Mouse (Mus musculus) CH12.LX (cell line): ENCODE measurements around the gene Sowahc. TPM values are rescaled to one million over a fixed set of nuclear protein-coding genes. Genes with fewer than 3 reads are reported as not detected.

Source experiments
- DNase-seq: peaks from one replicate; pipeline ENCODE4 v3.0.0-alpha.2; 2013; ENCODE audit errors: extremely low read depth
- H3K27ac ChIP-seq: 2 replicates; pipeline ENCODE4 v1.5.1; 2012; ENCODE audit warnings: low read depth, mild to moderate bottlenecking, control low read depth, moderate library complexity; ENCODE audit not compliant: insufficient read depth
- H3K27me3 ChIP-seq: replicated peaks from 2 replicates; pipeline ENCODE3; 2012; ENCODE audit warnings: inconsistent platforms
- H3K36me3 ChIP-seq, 2 experiments: replicated peaks in 1 of 2; 2 replicates each; pipeline versions ENCODE3 to v1.6.1; 2012; ENCODE audit warnings: inconsistent platforms in 1 of 2, low read length in 1 of 2, mild to moderate bottlenecking in 1 of 2, mixed read lengths in 1 of 2, moderate library complexity in 1 of 2; ENCODE audit not compliant: control insufficient read depth in 1 of 2, insufficient read depth in 1 of 2
- H3K4me1 ChIP-seq, 2 experiments: 2 replicates each; pipeline ENCODE4 v1.6.1; 2012; ENCODE audit warnings: inconsistent platforms in 1 of 2, moderate library complexity in 1 of 2; ENCODE audit not compliant: insufficient read depth in 2 of 2, control insufficient read depth in 1 of 2
- H3K4me2 ChIP-seq: 2 replicates; pipeline ENCODE4 v1.6.1; 2012; ENCODE audit warnings: low read depth, mild to moderate bottlenecking, control low read depth; ENCODE audit not compliant: poor library complexity, insufficient read depth, severe bottlenecking
- H3K4me3 ChIP-seq, 3 experiments: fragments of 150-350 bp in 1 of 3; sonication (generic) in 1 of 3; replicated peaks in 1 of 3; 2 replicates each; pipeline versions ENCODE3 to v1.5.1; 2011 to 2012; ENCODE audit warnings: low read depth in 2 of 3, low read length in 2 of 3, mild to moderate bottlenecking in 2 of 3, moderate library complexity in 2 of 3, control low read depth in 1 of 3, improper control_type of control experiment in 1 of 3, inconsistent platforms in 1 of 3, mixed read lengths in 1 of 3; ENCODE audit not compliant: poor library complexity in 1 of 3
- H3K79me2 ChIP-seq: replicated peaks from 2 replicates; pipeline ENCODE4 v1.6.1; 2012; ENCODE audit warnings: mild to moderate bottlenecking, moderate library complexity; ENCODE audit not compliant: control insufficient read depth, poor library complexity, insufficient read depth, severe bottlenecking; ENCODE audit errors: extremely low read depth
- H3K9ac ChIP-seq: 2 replicates; pipeline ENCODE4 v1.6.1; 2012; ENCODE audit warnings: low read depth, mild to moderate bottlenecking, control low read depth, moderate library complexity; ENCODE audit not compliant: insufficient read depth
- H3K9me3 ChIP-seq: replicated peaks from 2 replicates; pipeline ENCODE3; 2012; ENCODE audit warnings: low read length, inconsistent platforms, mixed read lengths
- CTCF ChIP-seq, 2 experiments: IDR thresholded peaks in 1 of 2; conservative IDR thresholded peaks in 1 of 2; 2 replicates each; pipeline ENCODE4 v1.5.1; 2011 to 2012; ENCODE audit warnings: low read depth in 2 of 2, low read length in 2 of 2, improper control_type of control experiment in 1 of 2, inconsistent platforms in 1 of 2, mild to moderate bottlenecking in 1 of 2, moderate library complexity in 1 of 2
- E2F4 ChIP-seq: IDR thresholded peaks from 2 replicates; pipeline ENCODE4 v1.6.1; 2011; ENCODE audit warnings: low read depth, low read length, improper control_type of control experiment; ENCODE audit not compliant: insufficient replicate concordance
- ELF1 ChIP-seq: IDR thresholded peaks from 2 replicates; pipeline ENCODE4 v1.6.1; 2014; ENCODE audit warnings: low read depth, mild to moderate bottlenecking, inconsistent platforms, low read length, improper control_type of control experiment
- EP300 ChIP-seq: IDR thresholded peaks from 2 replicates; pipeline ENCODE4 v1.6.1; 2011; ENCODE audit warnings: low read length, improper control_type of control experiment
- GABPA ChIP-seq: IDR thresholded peaks from 2 replicates; pipeline ENCODE4 v1.6.1; 2012; ENCODE audit warnings: low read depth, low read length, improper control_type of control experiment, inconsistent platforms; ENCODE audit not compliant: insufficient replicate concordance
- HCFC1 ChIP-seq: IDR thresholded peaks from 2 replicates; pipeline ENCODE4 v1.6.1; 2012; ENCODE audit warnings: low read depth, mild to moderate bottlenecking, inconsistent platforms, low read length, improper control_type of control experiment
- JUND ChIP-seq: conservative IDR thresholded peaks from 2 replicates; pipeline ENCODE4 v1.6.1; 2011; ENCODE audit warnings: low read depth, low read length, improper control_type of control experiment
- MAFK ChIP-seq: IDR thresholded peaks from 2 replicates; pipeline ENCODE4 v1.6.1; 2011; ENCODE audit warnings: low read length, improper control_type of control experiment; ENCODE audit not compliant: insufficient replicate concordance
- MAX ChIP-seq: IDR thresholded peaks from 2 replicates; pipeline ENCODE4 v1.6.1; 2011; ENCODE audit warnings: low read length, improper control_type of control experiment
- MAZ ChIP-seq: IDR thresholded peaks from 2 replicates; pipeline ENCODE4 v1.6.1; 2012; ENCODE audit warnings: low read depth, mild to moderate bottlenecking, inconsistent platforms, low read length, improper control_type of control experiment, moderate library complexity
- MEF2A ChIP-seq: IDR thresholded peaks from 2 replicates; pipeline ENCODE4 v1.6.1; 2014; ENCODE audit warnings: low read depth, mild to moderate bottlenecking, inconsistent platforms, low read length, improper control_type of control experiment, borderline replicate concordance
- MXI1 ChIP-seq: IDR thresholded peaks from 2 replicates; pipeline ENCODE4 v1.6.1; 2011; ENCODE audit warnings: mild to moderate bottlenecking, low read depth, low read length, improper control_type of control experiment
- PAX5 ChIP-seq: IDR thresholded peaks from 2 replicates; pipeline ENCODE4 v1.6.1; 2012; ENCODE audit warnings: low read length, inconsistent platforms, mixed read lengths
- POLR2A ChIP-seq: IDR thresholded peaks from 2 replicates; pipeline ENCODE4 v1.6.1; 2011; ENCODE audit warnings: low read depth, mild to moderate bottlenecking, improper control_type of control experiment, low read length
- POLR2AphosphoS2 ChIP-seq: IDR thresholded peaks from 2 replicates; pipeline ENCODE4 v1.6.1; 2011; ENCODE audit warnings: low read depth, low read length, improper control_type of control experiment
- RAD21 ChIP-seq: IDR thresholded peaks from 2 replicates; pipeline ENCODE4 v1.6.1; 2011; ENCODE audit warnings: low read depth, mild to moderate bottlenecking, low read length, improper control_type of control experiment, moderate library complexity
- RCOR1 ChIP-seq: conservative IDR thresholded peaks from 2 replicates; pipeline ENCODE4 v1.6.1; 2012; ENCODE audit warnings: low read depth, mild to moderate bottlenecking, inconsistent platforms, low read length, improper control_type of control experiment
- SIN3A ChIP-seq: IDR thresholded peaks from 2 replicates; pipeline ENCODE4 v1.6.1; 2012; ENCODE audit warnings: low read length, improper control_type of control experiment, inconsistent platforms
- USF1 ChIP-seq: IDR thresholded peaks from 2 replicates; pipeline ENCODE4 v1.6.1; 2014; ENCODE audit warnings: low read depth, mild to moderate bottlenecking, inconsistent platforms, low read length, improper control_type of control experiment
- ZC3H11A ChIP-seq: IDR thresholded peaks from 2 replicates; pipeline ENCODE4 v1.6.1; 2012; ENCODE audit warnings: low read depth, mild to moderate bottlenecking, inconsistent platforms, low read length, improper control_type of control experiment
- ZMIZ1 ChIP-seq: IDR thresholded peaks from 2 replicates; pipeline ENCODE4 v1.6.1; 2012; ENCODE audit warnings: low read depth, mild to moderate bottlenecking, inconsistent platforms, low read length, improper control_type of control experiment
- ZNF384 ChIP-seq: IDR thresholded peaks from 2 replicates; pipeline ENCODE4 v1.6.1; 2012; ENCODE audit warnings: low read depth, low read length, improper control_type of control experiment, inconsistent platforms
- dilution Hi-C: fragments of 300-500 bp; cut with MboI; formaldehyde crosslinking; loops from 2 replicates; pipeline ENCODE4 v1.14.3; 2020; ENCODE audit warnings: low sequenced_read_pairs; ENCODE audit not compliant: extremely low pct_unique_long_range_greater_than_20kb, extremely low pct_ligation_motif_present
- in situ Hi-C: fragments of 300-500 bp; cut with MboI; formaldehyde crosslinking; loops from 3 replicates; pipeline ENCODE4 v1.14.3; 2019; ENCODE audit warnings: low sequenced_read_pairs, low pct_ligation_motif_present, low pct_unique_long_range_greater_than_20kb, mixed read lengths
- polyA plus RNA-seq: library from polyadenylated mRNA; unstranded; fragments of >175 nt; gene quantifications from 2 replicates; pipeline ENCODE4 v1.2.1, GENCODE M21; 2012; ENCODE audit warnings: low read depth; ENCODE audit not compliant: insufficient read length
- total RNA-seq, 2 experiments: library from RNA; depleted of rRNA; stranded (reverse); fragments of 300-350 nt in 1 of 2; fragments of >200 nt in 1 of 2; gene quantifications; 2 replicates each; pipeline ENCODE4 v1.2.3; 2012 to 2014

Gene Sowahc
- total and polyA plus RNA-seq, 3 experiments = 19.9 to 50.0 (median 25.9) TPM

- dilution Hi-C loops = no loop called here
- no peak overlapping the region for H3K4me3 ChIP-seq
- no peaks in the 10 kb centered on the region for H3K27me3 ChIP-seq
- no peak for TF ChIP-seq ZMIZ1
- no peak for TF ChIP-seq EP300
- TF ChIP-seq ZC3H11A = no peak
- no peak for TF ChIP-seq ELF1
- no peak for TF ChIP-seq POLR2AphosphoS2
- no peak for TF ChIP-seq POLR2A
- no peak for TF ChIP-seq MXI1
- no peak for TF ChIP-seq MAFK
- no peak for TF ChIP-seq E2F4
- no peak for TF ChIP-seq RCOR1
- no peak for TF ChIP-seq HCFC1
- in situ Hi-C loops = no loop called here
- no peak for DNase-seq
- H3K4me2 ChIP-seq = no peak overlapping the region
- H3K36me3 ChIP-seq = peaks cover 2 to 3% of the 10 kb centered on the region in 2 experiments
- H3K27ac ChIP-seq = no peak overlapping the region
- no peaks in the 10 kb centered on the region for H3K9me3 ChIP-seq
- no peak overlapping the region for H3K9ac ChIP-seq
- H3K79me2 ChIP-seq = no peaks in the 10 kb centered on the region
- H3K4me1 ChIP-seq = peaks cover 8 to 15% of the 10 kb centered on the region in 2 experiments
These were observed 21.7 kb upstream of the Sowahc start for GRCm38 (mm10) chr10:59200011-59200410.

GRCm38 (mm10) chr10:59220824-59221472 lies 805 bp upstream of the Sowahc start:
- Histone ChIP-seq H3K9ac (peak overlapping the region; percentile 92), H3K79me2 (peaks cover 29% of the 10 kb centered on the region)
- no peak for DNase-seq
- TF ChIP-seq MAX (no peak), MEF2A (no peak), MAZ (no peak), SIN3A (peak; percentile 20; the same call in 1 of the 2 replicates), PAX5 (no peak), USF1 (no peak), ZNF384 (peak; percentile 69), JUND (no peak), POLR2A (no peak), RAD21 (no peak), MXI1 (no peak; the same call in 1 of the 2 replicates), ZC3H11A (no peak), GABPA (no peak), CTCF (conservative IDR thresholded peaks at IDR 0.05 in 1 of 2, IDR thresholded peaks at IDR 0.05 in 1 of 2; ENCODE audit: low read depth in 2 of 2, low read length in 2 of 2) (no peak)
- TF ChIP-seq, all 38 proteins: peak for 2
- peaks cover 0 to 5% of the 10 kb centered on the region in 2 experiments; a peak in 1 of 4 replicates for H3K4me1 ChIP-seq
- H3K27ac ChIP-seq = peak overlapping the region; percentile 48; the same call in 1 of the 2 replicates
- peaks cover 0 to 7% of the 10 kb centered on the region in 2 experiments for H3K36me3 ChIP-seq
- no peaks in the 10 kb centered on the region for H3K27me3 ChIP-seq
- peak overlapping the region; percentile 74 for H3K4me2 ChIP-seq
- H3K4me3 ChIP-seq = peak overlapping the region; percentile 76 to 91 (median 77)
- H3K9me3 ChIP-seq = no peaks in the 10 kb centered on the region
- in situ Hi-C loops (loop anchor here (10.0 kb wide), 1 partner anchor 64 kb away; no protein-coding TSS in a partner anchor), dilution Hi-C loops (no loop called here)
